Mouse (Mus musculus) midbrain, postnatal 0 days (tissue): ENCODE measurements at regions not wholly inside any gene's neighbourhood (a gene's known extent, or its start where the extent isn't known, plus 50 kb on each side); places are given as distances from the start of the nearest gene placed in this dataset.

Source experiments
- ATAC-seq: fragments of 200-750 bp; cut with Nextera tagmentation; 2 replicates; pipeline ENCODE4 v1.8.0; 2017; ENCODE audit warnings: moderate number of reproducible peaks, mild to moderate bottlenecking, moderate TSS enrichment, moderate library complexity; ENCODE audit not compliant: low FRiP score
- DNase-seq: peaks from one replicate; pipeline ENCODE4 v3.0.0-alpha.2; 2015; ENCODE audit warnings: low spot score
- H3K27ac ChIP-seq: fragments of 300-500 bp; sonication (generic); 2 replicates; pipeline ENCODE4 v1.5.1; 2014; ENCODE audit warnings: low read depth, mild to moderate bottlenecking, low read length, mixed read lengths
- H3K27me3 ChIP-seq: fragments of 300-500 bp; sonication (generic); 2 replicates; pipeline ENCODE4 v1.6.1; 2014; ENCODE audit warnings: low read length, control low read depth, mixed read lengths; ENCODE audit not compliant: insufficient read depth
- H3K36me3 ChIP-seq: fragments of 300-500 bp; sonication (generic); 2 replicates; pipeline ENCODE4 v1.6.1; 2014; ENCODE audit warnings: low read length, control low read depth, mixed read lengths; ENCODE audit not compliant: insufficient read depth
- H3K4me1 ChIP-seq: fragments of 300-500 bp; sonication (generic); 2 replicates; pipeline ENCODE4 v1.6.1; 2014; ENCODE audit warnings: mild to moderate bottlenecking, control low read depth, antibody characterized with exemption, low read length, mixed read lengths; ENCODE audit not compliant: insufficient read depth
- H3K4me2 ChIP-seq: fragments of 300-500 bp; sonication (generic); 2 replicates; pipeline ENCODE4 v1.6.1; 2014; ENCODE audit warnings: low read depth, mild to moderate bottlenecking, low read length, mixed read lengths; ENCODE audit not compliant: poor library complexity, severe bottlenecking
- H3K4me3 ChIP-seq: fragments of 300-500 bp; sonication (generic); 2 replicates; pipeline ENCODE4 v1.5.1; 2014; ENCODE audit warnings: low read depth, mild to moderate bottlenecking, low read length, moderate library complexity
- H3K9ac ChIP-seq: fragments of 300-500 bp; sonication (generic); replicated peaks from 2 replicates; pipeline ENCODE4 v1.6.1; 2014; ENCODE audit warnings: mild to moderate bottlenecking, low read length, moderate library complexity, mixed read lengths; ENCODE audit not compliant: poor library complexity, severe bottlenecking
- H3K9me3 ChIP-seq: fragments of 300-500 bp; sonication (generic); 2 replicates; pipeline ENCODE4 v1.6.1; 2016; ENCODE audit warnings: low read length, control low read depth
- CTCF ChIP-seq: IDR thresholded peaks from 2 replicates; pipeline ENCODE4 v1.5.1; 2016; ENCODE audit warnings: antibody characterized with exemption, mild to moderate bottlenecking
- WGBS: fragments of 180-500 bp; shearing (Covaris S2); extraction: QIAGEN DNeasy Blood & Tissue Kit; methylation state at CpG from one replicate; pipeline ENCODE4 v1.1.7; 2014; 5-methylcytosine and 5-hydroxymethylcytosine counted together

GRCm38 (mm10) chr4:12750817-12751216 lies 579.0 kb upstream of the Fam92a start:
- H3K9ac ChIP-seq, result no peak overlapping the region
- H3K4me2 ChIP-seq, result no peak overlapping the region
- H3K27me3 ChIP-seq, result no peaks in the 10 kb centered on the region
- no peak overlapping the region for H3K27ac ChIP-seq
- ATAC-seq, result no peak
- WGBS, result 58% methylated on average over 2 of the region's 2 CpGs
- no peaks in the 10 kb centered on the region for H3K4me1 ChIP-seq
- no peak overlapping the region for H3K4me3 ChIP-seq
- no peak for TF ChIP-seq CTCF
- H3K36me3 ChIP-seq, result no peaks in the 10 kb centered on the region
- no peak for DNase-seq
- no peaks in the 10 kb centered on the region for H3K9me3 ChIP-seq

GRCm38 (mm10) chr4:12749874-12750273 lies 578.1 kb upstream of the Fam92a start:
- Histone ChIP-seq H3K9me3 (no peaks in the 10 kb centered on the region), H3K36me3 (no peaks in the 10 kb centered on the region), H3K27ac (no peak overlapping the region), H3K27me3 (no peaks in the 10 kb centered on the region), H3K4me2 (no peak overlapping the region), H3K9ac (no peak overlapping the region), H3K4me1 (no peaks in the 10 kb centered on the region), H3K4me3 (no peak overlapping the region)
- ATAC-seq, result no peak
- DNase-seq, result no peak
- TF ChIP-seq CTCF, result no peak
- WGBS, result 78% methylated on average over 1 of the region's 1 CpGs

- WGBS, result 71% methylated on average over 5 of the region's 5 CpGs
- ATAC-seq (no peak), DNase-seq (no peak)
- Histone ChIP-seq H3K36me3 (no peaks in the 10 kb centered on the region), H3K9ac (no peak overlapping the region), H3K4me1 (no peaks in the 10 kb centered on the region), H3K4me2 (no peak overlapping the region), H3K9me3 (no peaks in the 10 kb centered on the region), H3K27me3 (no peaks in the 10 kb centered on the region), H3K4me3 (no peak overlapping the region), H3K27ac (no peak overlapping the region)
- TF ChIP-seq CTCF, result no peak
Measured at GRCm38 (mm10) chr4:12743714-12744327, 572.0 kb upstream of the Fam92a start.

- Histone ChIP-seq H3K36me3 (no peaks in the 10 kb centered on the region), H3K27ac (no peak overlapping the region), H3K9me3 (no peaks in the 10 kb centered on the region), H3K4me1 (no peaks in the 10 kb centered on the region), H3K4me3 (no peak overlapping the region), H3K4me2 (no peak overlapping the region), H3K27me3 (no peaks in the 10 kb centered on the region), H3K9ac (no peak overlapping the region)
- ATAC-seq (no peak), DNase-seq (peak; percentile 15)
- no peak for TF ChIP-seq CTCF
- 61% methylated on average over 3 of the region's 3 CpGs for WGBS
Measured at GRCm38 (mm10) chr4:12736411-12736810, 564.6 kb upstream of the Fam92a start.

- no peak overlapping the region for H3K27ac ChIP-seq
- H3K4me3 ChIP-seq, result no peak overlapping the region
- no peak for TF ChIP-seq CTCF
- WGBS, result 100% methylated on average over 1 of the region's 1 CpGs
- H3K9ac ChIP-seq, result no peak overlapping the region
- H3K4me1 ChIP-seq, result no peaks in the 10 kb centered on the region
- ATAC-seq (no peak), DNase-seq (no peak)
- H3K36me3 ChIP-seq, result no peaks in the 10 kb centered on the region
- H3K9me3 ChIP-seq, result no peaks in the 10 kb centered on the region
- no peaks in the 10 kb centered on the region for H3K27me3 ChIP-seq
- no peak overlapping the region for H3K4me2 ChIP-seq
Measured at GRCm38 (mm10) chr4:12700189-12700588, 528.4 kb upstream of the Fam92a start.

- H3K27me3 ChIP-seq, result no peaks in the 10 kb centered on the region
- no peak overlapping the region for H3K9ac ChIP-seq
- no peak overlapping the region for H3K27ac ChIP-seq
- no peak overlapping the region for H3K4me3 ChIP-seq
- H3K4me1 ChIP-seq, result no peaks in the 10 kb centered on the region
- no peak for ATAC-seq
- no peak for TF ChIP-seq CTCF
- no peak overlapping the region for H3K4me2 ChIP-seq
- 88% methylated on average over 3 of the region's 3 CpGs for WGBS
- no peak for DNase-seq
- H3K9me3 ChIP-seq, result no peaks in the 10 kb centered on the region
- no peaks in the 10 kb centered on the region for H3K36me3 ChIP-seq
Measured at GRCm38 (mm10) chr4:12677814-12678213, 506.0 kb upstream of the Fam92a start.
